Mouse (Mus musculus) thymus, adult 2 months (tissue): ENCODE measurements around the gene Zfp119b. TPM values are rescaled to one million over a fixed set of nuclear protein-coding genes. Genes with fewer than 3 reads are reported as not detected.
A peak's percentile ranks its signal among the peaks of the same experiment; 100 is the strongest.

Source experiments
- DNase-seq: peaks from one replicate; pipeline ENCODE4 v3.0.0; 2021
- H3K27ac ChIP-seq: fragments of 200-500 bp; 2 replicates; pipeline ENCODE4 v1.5.1; 2012; ENCODE audit warnings: low read length, control low read depth; ENCODE audit not compliant: control insufficient read depth, insufficient read depth
- H3K27me3 ChIP-seq: fragments of 200-500 bp; 2 replicates; pipeline ENCODE4 v1.6.1; 2012; ENCODE audit warnings: mild to moderate bottlenecking, low read length, moderate library complexity, mixed read lengths; ENCODE audit not compliant: control insufficient read depth, insufficient read depth
- H3K36me3 ChIP-seq: fragments of 200-500 bp; 2 replicates; pipeline ENCODE4 v1.6.1; 2012; ENCODE audit warnings: mild to moderate bottlenecking, low read length, moderate library complexity; ENCODE audit not compliant: control insufficient read depth, insufficient read depth
- H3K4me1 ChIP-seq: fragments of 200-500 bp; replicated peaks from 2 replicates; pipeline ENCODE4 v1.6.1; 2012; ENCODE audit warnings: low read length; ENCODE audit not compliant: control insufficient read depth, insufficient read depth
- H3K4me3 ChIP-seq: fragments of 200-500 bp; 2 replicates; pipeline ENCODE4 v1.5.1; 2012; ENCODE audit warnings: mild to moderate bottlenecking, low read length, control low read depth, moderate library complexity; ENCODE audit not compliant: control insufficient read depth, insufficient read depth
- CTCF ChIP-seq: fragments of 200-500 bp; IDR thresholded peaks from 2 replicates; pipeline ENCODE4 v1.5.1; 2012; ENCODE audit warnings: mild to moderate bottlenecking, control low read depth, low read length, moderate library complexity, borderline replicate concordance; ENCODE audit not compliant: control insufficient read depth, poor library complexity, insufficient read depth; ENCODE audit errors: extremely low read depth
- POLR2A ChIP-seq: fragments of 200-500 bp; IDR thresholded peaks from 2 replicates; pipeline ENCODE4 v1.6.1; 2012; ENCODE audit warnings: mild to moderate bottlenecking, low read length, control low read depth, moderate library complexity; ENCODE audit not compliant: control insufficient read depth, poor library complexity, insufficient read depth; ENCODE audit errors: extremely low read depth
- WGBS: fragments of 180-500 bp; shearing (Covaris S2); methylation state at CpG from one replicate; pipeline ENCODE4 v1.1.7; 2018; 5-methylcytosine and 5-hydroxymethylcytosine counted together
- polyA plus RNA-seq: library from polyadenylated mRNA; depleted of rRNA; stranded (reverse); fragments of >200 nt; gene quantifications from 2 replicates; pipeline ENCODE4 v1.2.3, GENCODE M21; 2012

The Zfp119b gene
- polyA plus RNA-seq, 1 experiment = 0.23 TPM

GRCm38 (mm10) chr17:55933191-55933590 lies 16.1 kb downstream of the Zfp119b start:
- TF ChIP-seq POLR2A = no peak
- no peak for TF ChIP-seq CTCF
- Histone ChIP-seq H3K27ac (no peak overlapping the region), H3K4me1 (peaks cover 6% of the 10 kb centered on the region), H3K36me3 (no peaks in the 10 kb centered on the region), H3K27me3 (no peaks in the 10 kb centered on the region), H3K4me3 (no peak overlapping the region)
- DNase-seq = no peak
- 97% methylated on average over 15 of the region's 15 CpGs for WGBS

GRCm38 (mm10) chr17:55932635-55933034 lies 16.7 kb downstream of the Zfp119b start:
- no peak overlapping the region for H3K27ac ChIP-seq
- H3K27me3 ChIP-seq = no peaks in the 10 kb centered on the region
- no peak for TF ChIP-seq CTCF
- TF ChIP-seq POLR2A = no peak
- WGBS = 35% methylated on average over 2 of the region's 2 CpGs
- no peak overlapping the region for H3K4me3 ChIP-seq
- H3K36me3 ChIP-seq = no peaks in the 10 kb centered on the region
- peaks cover 6% of the 10 kb centered on the region for H3K4me1 ChIP-seq
- no peak for DNase-seq

GRCm38 (mm10) chr17:55931553-55932502 lies 17.5 kb downstream of the Zfp119b start:
- peak; percentile 64 for DNase-seq
- peak; percentile 66; the same call in 1 of the 2 replicates for TF ChIP-seq CTCF
- TF ChIP-seq POLR2A = 0 out of 2 replicates have a peak, but pooled peaks have one; percentile 16

GRCm38 (mm10) chr17:55906669-55907068 lies 42.6 kb downstream of the Zfp119b start:
- Histone ChIP-seq H3K36me3 (no peaks in the 10 kb centered on the region), H3K4me3 (no peak overlapping the region), H3K27ac (no peak overlapping the region), H3K27me3 (no peaks in the 10 kb centered on the region), H3K4me1 (no peaks in the 10 kb centered on the region)
- TF ChIP-seq POLR2A (no peak), CTCF (no peak)
- DNase-seq = no peak

More at GRCm38 (mm10) chr17:55931553-55932502, 17.5 kb downstream of the Zfp119b start:
- Histone ChIP-seq H3K4me1 (peaks cover 6% of the 10 kb centered on the region), H3K27me3 (no peaks in the 10 kb centered on the region), H3K4me3 (peak overlapping the region; percentile 57), H3K36me3 (no peaks in the 10 kb centered on the region), H3K27ac (no peak overlapping the region)
- WGBS = 2% methylated on average over 32 of the region's 33 CpGs

- Histone ChIP-seq H3K27ac (no peak overlapping the region), H3K36me3 (no peaks in the 10 kb centered on the region), H3K4me3 (no peak overlapping the region), H3K27me3 (no peaks in the 10 kb centered on the region), H3K4me1 (no peaks in the 10 kb centered on the region)
- WGBS = 88% methylated on average over 6 of the region's 6 CpGs
- TF ChIP-seq POLR2A (no peak), CTCF (no peak)
- no peak for DNase-seq
Measured at GRCm38 (mm10) chr17:55904131-55904530, 45.2 kb downstream of the Zfp119b start.

GRCm38 (mm10) chr17:55903687-55904086 lies 45.6 kb downstream of the Zfp119b start:
- Histone ChIP-seq H3K36me3 (no peaks in the 10 kb centered on the region), H3K4me1 (no peaks in the 10 kb centered on the region), H3K27ac (no peak overlapping the region), H3K27me3 (no peaks in the 10 kb centered on the region), H3K4me3 (no peak overlapping the region)
- 97% methylated on average over 1 of the region's 1 CpGs for WGBS
- no peak for DNase-seq
- no peak for TF ChIP-seq POLR2A
- TF ChIP-seq CTCF = no peak
